Mouse (Mus musculus) intestine, embryonic 14.5 days (tissue): ENCODE data around the gene Erc2. TPM values are rescaled to one million over a fixed set of nuclear protein-coding genes. Genes with fewer than 3 reads are reported as not detected.
"Not testable (repeated sequence)": the region's sequence is repeated elsewhere in the genome, so short reads cannot be mapped to it uniquely, and the experiment has no call there.

Source experiments
- ATAC-seq: fragments of 200-750 bp; cut with Nextera tagmentation; replicated peaks from 2 replicates; pipeline ENCODE4 v1.8.0; 2017; ENCODE audit warnings: low read depth, moderate number of reproducible peaks, moderate TSS enrichment, moderate library complexity; ENCODE audit not compliant: low FRiP score, low TSS enrichment
- DNase-seq: peaks from one replicate; pipeline ENCODE4 v3.0.0-alpha.2; 2018; ENCODE audit warnings: low spot score
- H3K27ac ChIP-seq: fragments of 300-500 bp; sonication (generic); 2 replicates; pipeline ENCODE4 v1.5.1; 2014; ENCODE audit warnings: low read depth, mild to moderate bottlenecking, control low read depth
- H3K27me3 ChIP-seq: fragments of 300-500 bp; sonication (generic); replicated peaks from 2 replicates; pipeline ENCODE4 v1.6.1; 2014; ENCODE audit warnings: low read length, control low read depth; ENCODE audit not compliant: control insufficient read depth, insufficient read depth
- H3K36me3 ChIP-seq: fragments of 300-500 bp; sonication (generic); 2 replicates; pipeline ENCODE4 v1.6.1; 2014; ENCODE audit warnings: low read length, control low read depth; ENCODE audit not compliant: control insufficient read depth, insufficient read depth
- H3K4me1 ChIP-seq: fragments of 300-500 bp; sonication (generic); replicated peaks from 2 replicates; pipeline ENCODE4 v1.6.1; 2014; ENCODE audit warnings: low read length, control low read depth, mixed read lengths; ENCODE audit not compliant: control insufficient read depth, insufficient read depth
- H3K4me2 ChIP-seq: fragments of 300-500 bp; sonication (generic); 2 replicates; pipeline ENCODE4 v1.6.1; 2014; ENCODE audit warnings: low read length
- H3K4me3 ChIP-seq: fragments of 300-500 bp; sonication (generic); 2 replicates; pipeline ENCODE4 v1.5.1; 2014; ENCODE audit warnings: low read depth, low read length, control low read depth, mixed read lengths
- H3K9ac ChIP-seq: fragments of 300-500 bp; sonication (generic); 2 replicates; pipeline ENCODE4 v1.6.1; 2014; ENCODE audit warnings: mild to moderate bottlenecking, low read length
- H3K9me3 ChIP-seq: fragments of 300-500 bp; sonication (generic); 2 replicates; pipeline ENCODE4 v1.6.1; 2016; ENCODE audit warnings: low read length, control low read depth; ENCODE audit not compliant: control insufficient read depth
- WGBS: fragments of 180-500 bp; shearing (Covaris S2); extraction: QIAGEN DNeasy Blood & Tissue Kit; methylation state at CpG from one replicate; pipeline ENCODE4 v1.1.7; 2014; 5-methylcytosine and 5-hydroxymethylcytosine counted together
- polyA plus RNA-seq: library from polyadenylated mRNA; unstranded; fragments of >200 nt; fragmentation: Nextera tagmentation; extraction: Ambion mirVana; gene quantifications from 2 replicates; pipeline ENCODE4 v1.2.1, GENCODE M21; 2014

The Erc2 gene
- polyA plus RNA-seq: 7.8 and 8.1 TPM in 2 replicates

DNA sequence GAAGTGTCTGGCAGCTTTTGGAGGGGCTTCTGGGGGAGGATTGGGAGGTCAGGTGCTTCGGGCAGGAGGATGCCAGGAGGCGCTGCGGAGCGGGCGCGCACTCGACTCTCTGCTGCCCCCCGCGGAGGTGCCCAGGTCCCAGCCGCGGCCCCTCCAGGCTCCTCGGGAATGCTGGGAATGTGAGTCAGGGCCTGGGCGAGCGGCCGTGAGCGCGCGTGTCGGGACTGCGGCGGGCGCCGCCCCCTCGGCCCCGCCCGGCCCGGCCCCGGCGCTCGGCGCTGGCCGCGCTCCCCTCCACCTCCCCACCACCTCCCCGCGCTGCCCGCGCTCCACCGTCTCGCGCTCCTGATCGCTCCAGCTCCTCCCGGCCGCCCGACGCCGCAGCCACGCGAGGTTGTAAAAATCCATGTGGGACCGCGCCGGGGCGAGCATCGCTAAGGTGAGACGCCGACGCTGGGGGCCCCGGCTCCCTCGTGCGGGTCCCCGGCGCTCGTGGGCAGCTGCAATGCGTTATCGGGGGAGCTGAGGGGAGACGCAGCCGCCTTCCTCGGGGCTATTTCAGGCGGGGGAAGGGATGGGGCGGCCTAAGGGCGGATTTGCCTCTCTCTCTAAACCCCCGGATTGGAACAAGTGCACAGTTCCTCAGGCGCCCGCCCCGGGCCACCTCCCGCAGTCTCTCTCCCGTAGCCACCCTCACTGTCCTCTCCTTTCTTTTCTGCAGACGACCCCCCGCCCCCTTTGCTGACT lies at the start of gene Erc2:
Gene Erc2, plus strand, starts transcription at position 253 of the 747 bp plus-strand sequence.
- WGBS: under 1% methylated on average over 67 of the region's 78 CpGs
- peak; percentile 95 for ATAC-seq
- H3K9me3 ChIP-seq: 0 out of 2 replicates have a peak, but pooled peaks cover 2% of the 10 kb centered on the region

DNA sequence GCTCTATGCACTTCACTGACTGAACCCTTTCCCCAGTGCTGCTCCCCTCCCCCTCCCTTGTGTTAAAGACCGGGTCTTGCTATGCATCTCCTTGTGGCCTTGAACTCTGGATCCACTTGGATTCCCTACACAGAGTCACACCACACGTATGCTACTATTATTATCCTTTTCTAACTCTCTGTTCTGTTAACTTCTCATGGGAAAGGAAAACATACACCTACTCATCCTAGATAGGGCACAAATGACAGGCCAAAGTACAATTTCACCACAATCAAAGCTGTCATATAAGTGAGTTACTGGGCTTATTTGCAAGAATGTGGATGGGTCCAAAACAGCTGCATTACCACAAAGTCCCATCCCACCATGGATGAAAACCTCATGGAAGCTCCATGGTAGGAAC lies 43.8 kb upstream of the Erc2 start:
- no peak for ATAC-seq

More for the DNA sequence above, at the start of gene Erc2:
- H3K27ac ChIP-seq: no peak within 1 kb of the TSS
- H3K9ac ChIP-seq: peak within 1 kb of the TSS; percentile 29
- DNase-seq: peak; percentile 83
- H3K4me1 ChIP-seq: peaks cover 2% of the 10 kb centered on the region; the same call in 1 of the 2 replicates
- peak within 1 kb of the TSS; percentile 57 for H3K4me2 ChIP-seq
- no peaks in the 10 kb centered on the region for H3K36me3 ChIP-seq
- peaks cover 14% of the 10 kb centered on the region for H3K27me3 ChIP-seq
- peak within 1 kb of the TSS; percentile 42 for H3K4me3 ChIP-seq

DNA sequence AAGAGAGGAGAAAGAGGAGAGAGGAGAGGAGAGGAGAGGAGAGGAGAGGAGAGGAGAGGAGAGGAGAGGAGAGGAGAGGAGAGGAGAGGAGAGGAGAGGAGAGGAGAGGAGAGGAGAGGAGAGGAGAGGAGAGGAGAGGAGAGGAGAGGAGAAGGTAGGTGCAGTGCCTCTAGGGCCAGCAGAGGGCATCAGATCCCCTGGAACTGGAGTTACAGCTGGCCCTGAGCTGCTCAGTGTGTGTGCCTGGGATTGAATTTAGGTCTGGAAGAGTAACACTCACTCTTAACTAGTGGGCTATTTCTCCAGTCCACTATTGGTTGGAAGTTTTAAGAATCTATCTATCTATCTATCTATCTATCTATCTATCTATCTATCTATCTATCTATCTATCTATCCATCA lies 32.6 kb upstream of the Erc2 start:
- not testable (repeated sequence) for H3K9me3 ChIP-seq, H3K4me3 ChIP-seq, H3K27me3 ChIP-seq, ATAC-seq, H3K4me2 ChIP-seq, DNase-seq, H3K36me3 ChIP-seq, H3K9ac ChIP-seq, H3K4me1 ChIP-seq, H3K27ac ChIP-seq

More for the DNA sequence above, 43.8 kb upstream of the Erc2 start:
- no peak for DNase-seq
- no peak overlapping the region for H3K9ac ChIP-seq
- no peaks in the 10 kb centered on the region for H3K36me3 ChIP-seq
- no peaks in the 10 kb centered on the region for H3K4me1 ChIP-seq
- 69% methylated on average over 2 of the region's 2 CpGs for WGBS
- no peak overlapping the region for H3K27ac ChIP-seq
- no peak overlapping the region for H3K4me2 ChIP-seq
- H3K27me3 ChIP-seq: no peaks in the 10 kb centered on the region
- H3K9me3 ChIP-seq: no peaks in the 10 kb centered on the region
- no peak overlapping the region for H3K4me3 ChIP-seq

DNA sequence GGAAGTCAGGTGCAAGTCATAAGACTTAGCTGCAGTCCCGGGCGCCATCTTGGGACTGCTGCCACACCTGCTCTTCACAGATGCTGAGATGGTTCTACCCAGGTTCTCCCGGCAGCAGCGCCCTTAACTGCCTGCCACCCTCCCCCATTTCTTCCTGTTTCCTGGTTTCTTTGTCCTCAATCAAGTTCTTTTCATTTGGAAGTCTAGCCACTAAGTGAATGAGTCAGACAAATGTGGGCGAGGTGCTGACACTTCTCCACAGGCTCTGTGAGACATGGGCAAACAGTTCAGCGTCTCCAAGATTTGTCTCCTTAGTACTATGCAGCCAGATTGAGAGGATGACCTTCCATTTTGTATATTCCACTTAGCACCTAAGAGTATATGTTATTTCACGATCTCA lies 30.1 kb upstream of the Erc2 start:
- ATAC-seq (no peak), DNase-seq (no peak)
- no peak overlapping the region for H3K4me2 ChIP-seq
- H3K4me3 ChIP-seq: no peak overlapping the region
- H3K27ac ChIP-seq: no peak overlapping the region
- no peaks in the 10 kb centered on the region for H3K27me3 ChIP-seq
- H3K9me3 ChIP-seq: no peaks in the 10 kb centered on the region
- H3K36me3 ChIP-seq: no peaks in the 10 kb centered on the region
- no peak overlapping the region for H3K9ac ChIP-seq
- H3K4me1 ChIP-seq: no peaks in the 10 kb centered on the region
- WGBS: 86% methylated on average over 7 of the region's 7 CpGs

DNA sequence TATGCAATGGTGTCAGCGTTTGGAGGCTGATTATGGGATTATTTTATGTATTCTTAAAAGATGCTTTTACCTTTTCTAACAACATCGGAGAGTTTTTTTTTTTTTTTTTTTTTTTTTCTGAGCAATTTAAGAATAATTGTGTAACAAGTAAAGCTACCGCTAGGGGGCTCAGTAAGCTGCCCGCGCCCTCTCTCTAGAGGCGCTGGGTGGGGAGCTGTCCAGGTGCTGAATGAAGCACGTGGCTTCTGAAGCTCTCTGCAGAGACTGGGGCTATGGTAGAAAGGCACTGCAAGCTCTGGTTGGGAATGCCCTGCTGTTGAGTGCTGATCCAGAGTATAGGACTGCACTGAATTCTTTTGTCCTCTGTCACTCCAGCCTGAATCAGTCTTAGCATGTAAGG lies 26.0 kb upstream of the Erc2 start:
- WGBS: 4% methylated on average over 7 of the region's 7 CpGs

DNA sequence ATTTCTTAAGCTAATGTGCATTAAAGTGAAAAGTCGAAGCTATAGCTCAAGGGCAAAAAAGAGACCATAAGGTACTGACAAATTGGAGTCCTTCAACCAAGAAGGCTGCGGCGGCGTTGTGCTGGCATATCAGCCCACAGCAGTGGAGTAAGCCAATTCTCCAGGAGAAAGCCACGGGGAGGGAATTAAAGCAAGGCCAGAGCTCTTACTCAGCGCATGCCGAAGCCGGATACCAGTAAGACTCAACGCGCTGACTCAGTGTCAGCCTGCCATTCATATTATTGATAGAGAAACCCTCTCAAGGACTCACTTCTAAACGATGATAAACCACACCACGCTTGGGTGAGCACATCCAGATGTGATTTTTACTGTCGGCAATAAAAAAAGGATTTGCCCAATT lies 20.1 kb upstream of the Erc2 start:
- Histone ChIP-seq H3K27me3 (no peaks in the 10 kb centered on the region), H3K9me3 (no peaks in the 10 kb centered on the region), H3K36me3 (no peaks in the 10 kb centered on the region), H3K4me2 (no peak overlapping the region), H3K9ac (no peak overlapping the region), H3K4me1 (no peaks in the 10 kb centered on the region), H3K4me3 (no peak overlapping the region), H3K27ac (no peak overlapping the region)
- WGBS: 61% methylated on average over 13 of the region's 13 CpGs
- DNase-seq (no peak), ATAC-seq (no peak)

More for the DNA sequence above, 26.0 kb upstream of the Erc2 start:
- Histone ChIP-seq H3K9me3 (no peaks in the 10 kb centered on the region), H3K27me3 (no peaks in the 10 kb centered on the region), H3K9ac (no peak overlapping the region), H3K27ac (no peak overlapping the region), H3K4me2 (no peak overlapping the region), H3K36me3 (no peaks in the 10 kb centered on the region), H3K4me1 (no peaks in the 10 kb centered on the region), H3K4me3 (no peak overlapping the region)
- peak; percentile 77; the same call in 1 of the 2 replicates for ATAC-seq
- DNase-seq: peak; percentile 89

DNA sequence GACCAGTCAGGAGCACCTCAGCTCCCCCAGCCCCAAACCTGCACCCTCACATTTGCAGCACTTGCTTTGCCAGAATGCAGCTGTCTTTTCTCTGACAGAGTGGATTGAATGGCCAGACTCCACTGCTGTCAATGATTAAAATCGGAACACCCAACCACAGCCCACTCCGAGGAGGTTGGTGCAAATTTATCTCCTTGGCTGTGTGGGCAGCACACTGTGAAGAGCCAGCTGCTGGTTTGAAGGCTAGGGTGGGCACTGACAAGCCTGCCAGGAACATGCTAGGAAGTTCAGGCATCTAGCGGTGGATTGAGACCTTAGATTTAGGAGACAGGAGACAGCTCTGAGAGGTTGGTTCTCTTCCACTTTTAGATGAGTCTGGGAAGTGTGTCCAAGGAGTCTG lies 14.8 kb upstream of the Erc2 start:
- Histone ChIP-seq H3K9me3 (no peaks in the 10 kb centered on the region), H3K9ac (no peak overlapping the region), H3K4me2 (no peak overlapping the region), H3K27ac (no peak overlapping the region), H3K4me1 (no peaks in the 10 kb centered on the region), H3K36me3 (no peaks in the 10 kb centered on the region), H3K4me3 (no peak overlapping the region), H3K27me3 (no peaks in the 10 kb centered on the region)
- ATAC-seq (no peak), DNase-seq (no peak)
- 75% methylated on average over 3 of the region's 3 CpGs for WGBS

DNA sequence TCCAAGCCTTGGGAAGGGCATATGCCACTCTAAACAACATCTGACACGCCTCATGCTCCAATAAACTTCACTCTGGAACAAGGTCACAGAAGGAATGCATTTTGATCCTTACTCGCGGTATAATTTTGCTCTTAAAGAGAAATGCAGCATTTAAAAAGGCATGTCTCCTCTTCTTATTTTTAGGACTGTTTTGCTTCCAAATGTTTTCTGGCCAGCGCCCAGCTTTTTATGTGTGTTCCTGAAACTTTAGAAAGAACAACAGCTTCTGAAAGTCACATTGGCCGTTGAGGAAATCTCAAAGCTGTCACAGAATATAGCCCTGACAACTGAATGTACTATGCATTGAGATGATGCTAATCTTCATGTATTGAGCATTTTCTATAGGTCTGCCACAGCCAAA lies 8.5 kb upstream of the Erc2 start:
- Histone ChIP-seq H3K27ac (no peak overlapping the region), H3K9ac (no peak overlapping the region), H3K9me3 (no peaks in the 10 kb centered on the region), H3K4me1 (no peaks in the 10 kb centered on the region), H3K4me2 (no peak overlapping the region), H3K36me3 (no peaks in the 10 kb centered on the region), H3K4me3 (no peak overlapping the region), H3K27me3 (no peaks in the 10 kb centered on the region)
- WGBS: 66% methylated on average over 5 of the region's 5 CpGs
- DNase-seq (no peak), ATAC-seq (no peak)

DNA sequence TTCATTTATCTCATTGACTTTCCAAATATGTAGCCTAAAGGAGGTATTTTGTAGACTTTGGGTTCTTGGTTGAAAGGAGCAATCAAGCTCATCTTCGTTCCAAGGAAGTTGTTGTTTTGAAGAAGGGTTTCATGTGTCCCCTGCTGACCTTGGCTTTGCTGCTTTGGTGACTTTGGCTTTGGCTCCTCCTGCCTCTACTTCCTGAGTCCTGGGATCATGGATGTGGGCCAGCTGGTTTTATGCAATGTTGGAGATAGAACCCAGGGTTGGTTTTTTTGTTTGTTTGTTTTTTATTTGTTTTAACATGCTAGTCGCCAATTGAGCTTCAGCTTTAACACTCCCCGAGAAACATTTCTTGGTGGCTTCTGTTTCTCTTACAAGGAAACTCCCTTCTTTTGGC lies 4.9 kb upstream of the Erc2 start:
- 84% methylated on average over 3 of the region's 3 CpGs for WGBS
- no peaks in the 10 kb centered on the region for H3K27me3 ChIP-seq
- H3K36me3 ChIP-seq: no peaks in the 10 kb centered on the region
- H3K9me3 ChIP-seq: no peaks in the 10 kb centered on the region
- H3K9ac ChIP-seq: no peak overlapping the region
- no peak for DNase-seq
- no peak overlapping the region for H3K4me3 ChIP-seq
- H3K27ac ChIP-seq: no peak overlapping the region
- H3K4me1 ChIP-seq: no peaks in the 10 kb centered on the region
- no peak overlapping the region for H3K4me2 ChIP-seq
- no peak for ATAC-seq
